Mouse (Mus musculus) heart, adult 2 months (tissue): Measurements from ENCODE around the gene Hist1h4a.

ENCODE experiments used
- CTCF ChIP-seq: fragments of 200-600 bp; IDR thresholded peaks from 2 replicates; pipeline ENCODE4 v1.8.1; 2022; ENCODE audit warnings: antibody characterized with exemption, mild to moderate bottlenecking, moderate library complexity
- EP300 ChIP-seq: fragments of 200-500 bp; IDR thresholded peaks from 2 replicates; pipeline ENCODE4 v1.6.1; 2011; ENCODE audit warnings: low read depth, low read length, control low read depth; ENCODE audit not compliant: insufficient read depth
- POLR2A ChIP-seq: fragments of 200-500 bp; IDR thresholded peaks from 2 replicates; pipeline ENCODE4 v1.6.1; 2011; ENCODE audit warnings: mild to moderate bottlenecking, low read depth, low read length, control low read depth; ENCODE audit not compliant: insufficient read depth

- TF ChIP-seq POLR2A, result no peak
- no peak for TF ChIP-seq EP300
- TF ChIP-seq CTCF, result no peak
These were observed 20.7 kb downstream of the Hist1h4a start for GRCm38 (mm10) chr13:23740256-23740840.
